13 mouse cellular contexts compared by ENCODE assay signal in genomic region chrX:20775271-20776016, GRCm38 (mm10). TPM values are rescaled to one million over a fixed set of nuclear protein-coding genes. Genes with fewer than 3 reads are reported as not detected.
DNase-seq lines count a peak whose midpoint lies in the region; ATAC-seq lines count a peak whose summit lies in the region.
"Had no signal": no experiment of that assay in that cellular context is flagged by ENCODE, and none has a peak within 500 bp of the region (broad histone marks: within the 10 kb centered on the region; RNA-seq: fewer than 3 reads in every experiment).

No protein-coding gene starts in this region.

- H3K27ac ChIP-seq in heart, embryonic 11.5 days (ENCODE audit: low read depth, low read length): no peak overlapping the region
- no peak overlapping the region for H3K27ac ChIP-seq in embryonic facial prominence, embryonic 15.5 days (replicated peaks)
- H3K27ac ChIP-seq: forebrain, embryonic 15.5 days; hindbrain, embryonic 15.5 days had no signal

- H3K4me3 ChIP-seq in heart, embryonic 11.5 days (ENCODE audit: low read depth, low read length): no peak overlapping the region
- H3K4me3 ChIP-seq in embryonic facial prominence, embryonic 15.5 days (replicated peaks): no peak overlapping the region
- H3K4me3 ChIP-seq: forebrain, embryonic 15.5 days; hindbrain, embryonic 15.5 days had no signal

- H3K36me3 ChIP-seq in heart, embryonic 11.5 days (ENCODE audit: control insufficient read depth, insufficient read depth, low read length): no peaks in the 10 kb centered on the region
- H3K36me3 ChIP-seq in embryonic facial prominence, embryonic 15.5 days: no peaks in the 10 kb centered on the region
- H3K36me3 ChIP-seq: forebrain, embryonic 15.5 days; hindbrain, embryonic 15.5 days had no signal

- WGBS in heart, embryonic 11.5 days (ENCODE audit: insufficient replicate concordance): 48% methylated on average over 19 of the region's 19 CpGs
- 50% methylated on average over 19 of the region's 19 CpGs for WGBS in embryonic facial prominence, embryonic 15.5 days

- 0 out of 2 replicates have a peak overlapping the region, but pooled peaks have one; percentile 39 for H3K9ac ChIP-seq in heart, embryonic 11.5 days (ENCODE audit: low read depth, low read length)
- no peak overlapping the region for H3K9ac ChIP-seq in embryonic facial prominence, embryonic 15.5 days
- H3K9ac ChIP-seq: forebrain, embryonic 15.5 days; hindbrain, embryonic 15.5 days had no signal

- no peak for ATAC-seq in heart, embryonic 11.5 days (replicated peaks; ENCODE audit: insufficient number of reproducible peaks, low FRiP score, low TSS enrichment)
- no peak for ATAC-seq in embryonic facial prominence, embryonic 15.5 days (ENCODE audit: insufficient number of reproducible peaks, low FRiP score, low TSS enrichment, low read depth)
- ATAC-seq: forebrain, embryonic 15.5 days had no signal

- peak overlapping the region; percentile 39 for H3K4me2 ChIP-seq in heart, embryonic 11.5 days
- 0 out of 2 replicates have a peak overlapping the region, but pooled peaks have one; percentile 17 for H3K4me2 ChIP-seq in embryonic facial prominence, embryonic 15.5 days (replicated peaks)
- H3K4me2 ChIP-seq: forebrain, embryonic 15.5 days; hindbrain, embryonic 15.5 days had no signal

- no peaks in the 10 kb centered on the region for H3K4me1 ChIP-seq in heart, embryonic 11.5 days (ENCODE audit: control insufficient read depth, insufficient read depth, low read length)
- H3K4me1 ChIP-seq in embryonic facial prominence, embryonic 15.5 days: no peaks in the 10 kb centered on the region
- H3K4me1 ChIP-seq: forebrain, embryonic 15.5 days; hindbrain, embryonic 15.5 days had no signal

- no peaks in the 10 kb centered on the region for H3K9me3 ChIP-seq in heart, embryonic 11.5 days (replicated peaks; ENCODE audit: control insufficient read depth, low read length)
- no peaks in the 10 kb centered on the region for H3K9me3 ChIP-seq in embryonic facial prominence, embryonic 15.5 days (replicated peaks)
- H3K9me3 ChIP-seq: forebrain, embryonic 15.5 days; hindbrain, embryonic 15.5 days had no signal

- H3K27me3 ChIP-seq in heart, embryonic 11.5 days (ENCODE audit: control insufficient read depth, insufficient read depth, low read length): no peaks in the 10 kb centered on the region
- no peaks in the 10 kb centered on the region for H3K27me3 ChIP-seq in embryonic facial prominence, embryonic 15.5 days
- H3K27me3 ChIP-seq: forebrain, embryonic 15.5 days; hindbrain, embryonic 15.5 days had no signal

- DNase-seq in heart, adult 9 months (ENCODE audit: low spot score in 2 of 2): no peak
- peak; percentile 5 for DNase-seq in kidney, postnatal 10 days
- DNase-seq in kidney, adult 18-20 months: no peak
- peak; percentile 39 for DNase-seq in CD4-positive helper T cell, adult 2 months (ENCODE audit: low read depth, low spot score)
- DNase-seq in gastrocnemius, adult 18-20 months (ENCODE audit: low spot score): no peak
- no peak for DNase-seq in cerebellum, adult 11 months
- DNase-seq: adrenal gland, adult 2 months; cerebellum, postnatal 14 days; gastrocnemius, postnatal 10 days had no signal

RNA-seq across cellular contexts. Expression of gene Araf, which starts 22.2 kb away (rescaled TPM):
- polyA plus RNA-seq in heart, embryonic 11.5 days (2014; fragmentation: Nextera tagmentation; extraction: Ambion mirVana): 94.5 and 103 TPM in 2 replicates
- polyA plus RNA-seq in embryonic facial prominence, embryonic 15.5 days (2015; fragmentation: Nextera tagmentation; extraction: Ambion mirVana): 111 and 122 TPM in 2 replicates
- 10 to 100 TPM; 93.9 to 96.8 TPM for total RNA-seq in gastrocnemius, adult 18-20 months (2021)

Comparison
In these comparisons a context has a peak if more than half of its experiments do, and no peak if none do; other contexts are left out.
1. DNase-seq: peak in kidney, postnatal 10 days (single experiment) and CD4-positive helper T cell, adult 2 months (single experiment); none in heart, adult 9 months (0 of 2), kidney, adult 18-20 months (single experiment), gastrocnemius, adult 18-20 months (single experiment) and cerebellum, adult 11 months (single experiment).